Mouse (Mus musculus) spleen, adult 2 months (tissue): Measurements from ENCODE around the gene Tomm70a.

Experiments
- CTCF ChIP-seq: fragments of 200-500 bp; IDR thresholded peaks from 2 replicates; pipeline ENCODE4 v1.5.1; 2011; ENCODE audit warnings: mild to moderate bottlenecking, inconsistent platforms; ENCODE audit not compliant: insufficient read depth, insufficient read length, insufficient replicate concordance; ENCODE audit errors: extremely low read depth
- POLR2A ChIP-seq: fragments of 200-500 bp; IDR thresholded peaks from 2 replicates; pipeline ENCODE4 v1.6.1; 2011; ENCODE audit warnings: low read depth, low read length, inconsistent platforms

DNA sequence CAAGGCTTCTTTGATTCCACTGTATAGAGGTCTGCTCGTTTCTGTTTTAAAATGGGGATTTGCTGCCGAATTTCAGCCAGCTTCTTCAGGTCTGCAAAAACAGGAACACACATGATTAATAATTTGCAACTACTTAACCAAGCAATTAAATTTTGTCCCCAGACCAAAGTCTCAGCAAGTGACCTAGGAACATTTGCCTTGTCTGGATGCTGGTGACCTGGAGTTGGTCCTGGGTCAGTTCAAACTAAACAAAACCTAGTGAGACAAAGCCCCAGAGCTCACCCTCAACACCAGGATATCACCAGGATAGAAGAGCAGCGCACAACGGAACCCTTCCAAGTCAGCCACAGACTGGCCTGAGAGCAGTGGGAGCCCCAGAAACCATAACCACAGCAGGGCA, 35.6 kb downstream of the Tomm70a start:
- TF ChIP-seq POLR2A, result no peak
- TF ChIP-seq CTCF, result no peak
